Mouse (Mus musculus): Measurements from ENCODE around the gene Smarca2. TPM values are rescaled to one million over a fixed set of nuclear protein-coding genes. Genes with fewer than 3 reads are reported as not detected.
A peak's percentile ranks its signal among the peaks of the same experiment; 100 is the strongest.

The Smarca2 gene
- polyA plus RNA-seq, 1 experiment from 2014 or later: 46.3 TPM

DNA sequence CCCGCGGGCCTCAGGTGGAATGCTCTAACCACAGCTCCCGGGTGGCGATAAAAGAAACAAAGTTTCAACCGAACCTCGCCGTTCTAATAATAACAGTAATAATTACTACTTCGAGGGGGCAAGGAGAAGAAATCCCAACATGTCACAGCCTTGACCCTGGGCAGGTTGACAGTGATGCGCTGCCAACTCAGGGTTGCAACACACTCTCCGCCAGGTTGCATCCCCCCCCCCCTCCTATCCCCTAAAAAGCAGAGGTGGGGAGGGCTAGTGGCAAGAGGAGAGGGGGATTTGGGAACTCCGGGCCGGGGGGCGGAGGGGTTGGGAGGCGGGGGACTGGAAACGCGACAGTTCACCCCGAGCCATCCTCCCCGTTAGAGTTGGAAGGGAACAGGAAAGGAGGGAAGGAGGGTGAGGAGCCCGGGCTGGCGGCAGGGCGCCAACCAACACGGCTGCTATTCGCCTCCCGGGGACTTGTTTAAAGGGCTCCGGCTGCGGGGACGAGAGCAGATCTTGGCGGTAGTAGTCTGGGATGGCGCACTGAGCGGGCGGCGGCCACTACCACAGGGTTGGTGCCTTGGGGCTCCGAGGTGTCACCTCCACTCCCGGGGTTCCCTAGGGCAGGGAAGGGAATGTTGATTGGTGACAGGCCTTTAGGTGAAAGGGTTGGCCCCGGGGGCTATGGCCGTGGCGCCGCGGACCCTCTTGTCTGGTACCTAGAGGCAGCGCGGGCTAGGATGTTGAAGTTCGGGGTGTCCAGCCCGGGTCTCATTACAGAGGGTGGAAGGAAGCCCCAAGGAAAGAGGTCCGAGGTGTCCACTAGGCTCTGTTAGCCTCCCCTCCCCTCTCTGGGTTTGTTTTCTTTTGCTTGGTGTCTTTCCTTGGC lies 829 bp downstream of the Smarca2 start:
- Histone ChIP-seq H3K27ac (ENCODE audit: low read length) (peak overlapping the region; percentile 90), H3K9me3 (ENCODE audit: low read length) (no peaks in the 10 kb centered on the region), H3K9ac (replicated peaks; ENCODE audit: low read depth) (peak overlapping the region; percentile 63), H3K27me3 (replicated peaks; ENCODE audit: insufficient read depth, low read length) (no peaks in the 10 kb centered on the region), H3K4me3 (ENCODE audit: low read depth, low read length) (peak overlapping the region; percentile 64), H3K36me3 (ENCODE audit: insufficient read depth, low read length) (no peaks in the 10 kb centered on the region), H3K4me1 (ENCODE audit: insufficient read depth, low read depth, low read length) (peaks cover 12% of the 10 kb centered on the region; the same call in 1 of the 2 replicates), H3K4me2 (replicated peaks; ENCODE audit: low read depth, low read length) (peak overlapping the region; percentile 95)
- ATAC-seq (no peak), DNase-seq (ENCODE audit: low spot score) (peak; percentile 60)
- under 1% methylated on average over 44 of the region's 44 CpGs for WGBS
- TF ChIP-seq EP300 (IDR thresholded peaks at IDR 0.05) (no peak), CTCF (IDR thresholded peaks at IDR 0.05) (no peak)

DNA sequence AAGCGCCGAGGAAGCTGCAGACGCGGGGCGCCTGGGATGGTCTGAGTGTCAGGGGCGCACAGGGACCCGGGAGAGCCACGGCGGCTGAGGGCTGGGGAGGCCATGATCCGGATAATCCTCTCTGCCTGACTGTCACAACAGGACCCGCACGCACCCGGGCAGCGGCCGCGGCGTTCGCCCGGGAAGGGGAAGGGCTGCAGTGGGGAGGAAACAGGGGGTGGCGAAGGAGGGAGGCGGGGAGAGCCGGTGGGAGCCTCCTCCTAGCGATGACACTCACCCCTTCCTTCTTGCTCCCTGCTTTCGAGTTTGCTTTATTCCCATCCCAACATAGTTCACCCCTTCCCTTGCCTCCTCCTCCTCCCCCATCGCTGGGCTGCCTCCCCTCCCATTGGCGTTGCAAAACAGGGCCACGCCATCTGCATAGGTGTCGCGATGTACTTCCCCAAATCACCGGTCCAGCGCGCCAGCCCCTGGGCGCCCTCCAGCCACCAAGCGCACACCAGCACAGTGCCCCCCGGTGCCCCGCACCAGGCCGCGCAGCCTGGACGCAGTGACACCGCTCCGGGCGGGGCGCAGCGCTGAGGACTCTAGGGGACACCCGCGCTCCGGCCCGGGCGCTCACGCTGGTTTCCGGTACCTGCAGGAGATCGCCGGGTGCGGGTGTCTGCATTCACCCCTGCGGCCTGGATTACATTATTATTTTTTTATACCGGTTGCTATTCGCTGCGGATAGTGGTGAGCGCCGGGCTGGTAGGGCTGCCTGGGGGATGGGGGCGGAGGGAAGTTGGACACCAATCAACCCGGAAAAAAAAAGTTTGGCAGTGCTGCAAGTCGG lies 1.7 kb downstream of the Smarca2 start:
- DNase-seq (ENCODE audit: low spot score) (peak; percentile 86), ATAC-seq (peak; percentile 34)
- under 1% methylated on average over 56 of the region's 63 CpGs for WGBS

DNA sequence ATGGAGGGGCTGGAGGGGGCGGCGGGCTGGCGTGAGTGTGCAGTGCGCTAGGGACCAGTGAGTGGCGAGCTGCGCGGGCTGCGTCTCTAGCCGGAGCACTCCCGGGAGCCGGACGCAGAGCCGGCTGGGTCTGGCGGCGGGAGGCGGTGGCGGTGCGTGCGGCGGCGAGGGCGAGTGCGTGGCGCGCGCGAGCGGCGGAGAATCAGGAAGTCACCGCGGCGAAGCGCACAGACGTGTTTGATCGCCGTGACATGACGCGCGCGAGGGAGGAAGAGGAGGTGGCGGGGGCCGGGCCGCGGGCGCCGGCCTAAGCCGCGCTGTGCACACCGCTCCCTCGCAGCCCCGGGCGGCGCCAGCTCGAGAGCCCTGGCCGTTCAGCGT lies 2.3 kb downstream of the Smarca2 start:
- ATAC-seq (peak; percentile 25), DNase-seq (ENCODE audit: low spot score) (peak; percentile 78)
- WGBS: under 1% methylated on average over 33 of the region's 56 CpGs
- Histone ChIP-seq H3K9me3 (ENCODE audit: low read length) (no peaks in the 10 kb centered on the region), H3K36me3 (ENCODE audit: insufficient read depth, low read length) (no peaks in the 10 kb centered on the region), H3K9ac (replicated peaks; ENCODE audit: low read depth) (peak overlapping the region; percentile 63), H3K4me2 (replicated peaks; ENCODE audit: low read depth, low read length) (peak overlapping the region; percentile 95), H3K27me3 (replicated peaks; ENCODE audit: insufficient read depth, low read length) (no peaks in the 10 kb centered on the region), H3K4me1 (ENCODE audit: insufficient read depth, low read depth, low read length) (peaks cover 12% of the 10 kb centered on the region; the same call in 1 of the 2 replicates), H3K4me3 (ENCODE audit: low read depth, low read length) (peak overlapping the region; percentile 64), H3K27ac (ENCODE audit: low read length) (peak overlapping the region; percentile 90)
- no peak for TF ChIP-seq EP300 (IDR thresholded peaks at IDR 0.05)
- no peak for TF ChIP-seq CTCF (IDR thresholded peaks at IDR 0.05)

More for the DNA sequence above, 1.7 kb downstream of the Smarca2 start:
- Histone ChIP-seq H3K27me3 (replicated peaks; ENCODE audit: insufficient read depth, low read length) (no peaks in the 10 kb centered on the region), H3K27ac (ENCODE audit: low read length) (peak overlapping the region; percentile 90), H3K4me2 (replicated peaks; ENCODE audit: low read depth, low read length) (peak overlapping the region; percentile 95), H3K4me1 (ENCODE audit: insufficient read depth, low read depth, low read length) (peaks cover 12% of the 10 kb centered on the region; the same call in 1 of the 2 replicates), H3K9me3 (ENCODE audit: low read length) (no peaks in the 10 kb centered on the region), H3K4me3 (ENCODE audit: low read depth, low read length) (peak overlapping the region; percentile 64), H3K36me3 (ENCODE audit: insufficient read depth, low read length) (no peaks in the 10 kb centered on the region), H3K9ac (replicated peaks; ENCODE audit: low read depth) (peak overlapping the region; percentile 63)
- TF ChIP-seq CTCF (IDR thresholded peaks at IDR 0.05) (peak; percentile 61), EP300 (IDR thresholded peaks at IDR 0.05) (no peak)

DNA sequence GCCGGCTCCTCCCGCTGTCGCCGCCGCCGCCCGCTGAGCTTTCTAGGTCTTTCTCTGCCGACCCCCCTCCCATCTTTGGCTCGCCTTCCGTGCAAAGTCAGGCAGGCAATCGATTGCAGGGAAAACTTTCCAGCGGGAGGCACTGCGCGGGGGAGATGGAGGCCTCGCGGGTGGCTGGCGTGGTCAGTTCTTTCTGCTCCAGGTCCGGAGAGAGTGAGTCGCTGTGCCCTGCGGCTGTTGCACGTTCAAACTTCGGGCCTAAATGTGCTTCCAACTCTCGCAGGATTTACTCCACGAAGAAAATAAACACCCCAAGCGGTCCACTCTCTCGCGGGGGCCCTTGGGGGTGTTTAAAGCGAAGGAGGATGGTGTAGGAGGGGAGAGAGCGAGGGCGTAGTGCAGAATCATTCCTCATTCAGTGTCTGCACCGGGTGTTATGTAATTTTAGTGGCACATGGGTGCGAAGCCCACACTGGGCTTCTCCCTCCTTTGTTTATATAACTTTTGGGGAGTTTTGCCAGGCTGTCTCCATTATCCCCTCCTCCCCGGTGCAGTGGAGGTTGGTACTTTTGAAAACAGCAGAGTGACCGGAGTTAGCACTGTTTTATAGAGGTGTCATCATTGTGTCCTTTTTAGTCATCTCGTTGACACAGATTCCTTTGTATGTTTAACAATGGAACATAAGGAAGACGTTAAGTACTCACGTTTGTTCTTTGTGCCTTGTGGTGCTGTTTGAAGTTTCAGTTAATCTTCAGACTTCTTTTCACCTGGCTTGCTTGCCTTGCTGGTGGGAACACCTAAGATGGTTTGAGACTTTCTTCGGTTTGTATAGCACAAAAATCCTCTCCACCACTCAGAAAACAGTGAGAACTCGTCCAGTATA lies 2.9 kb downstream of the Smarca2 start:
- Histone ChIP-seq H3K4me3 (ENCODE audit: low read depth, low read length) (peak overlapping the region; percentile 64), H3K4me2 (replicated peaks; ENCODE audit: low read depth, low read length) (peak overlapping the region; percentile 95), H3K27ac (ENCODE audit: low read length) (peak overlapping the region; percentile 90), H3K27me3 (replicated peaks; ENCODE audit: insufficient read depth, low read length) (no peaks in the 10 kb centered on the region), H3K9me3 (ENCODE audit: low read length) (no peaks in the 10 kb centered on the region), H3K9ac (replicated peaks; ENCODE audit: low read depth) (peak overlapping the region; percentile 63), H3K4me1 (ENCODE audit: insufficient read depth, low read depth, low read length) (peaks cover 12% of the 10 kb centered on the region; the same call in 1 of the 2 replicates), H3K36me3 (ENCODE audit: insufficient read depth, low read length) (no peaks in the 10 kb centered on the region)
- peak; percentile 27 for DNase-seq (ENCODE audit: low spot score)
- ATAC-seq: no peak
- TF ChIP-seq CTCF (IDR thresholded peaks at IDR 0.05): peak; percentile 23; the same call in 1 of the 2 replicates
- TF ChIP-seq EP300 (IDR thresholded peaks at IDR 0.05): no peak
- 2% methylated on average over 38 of the region's 39 CpGs for WGBS

DNA sequence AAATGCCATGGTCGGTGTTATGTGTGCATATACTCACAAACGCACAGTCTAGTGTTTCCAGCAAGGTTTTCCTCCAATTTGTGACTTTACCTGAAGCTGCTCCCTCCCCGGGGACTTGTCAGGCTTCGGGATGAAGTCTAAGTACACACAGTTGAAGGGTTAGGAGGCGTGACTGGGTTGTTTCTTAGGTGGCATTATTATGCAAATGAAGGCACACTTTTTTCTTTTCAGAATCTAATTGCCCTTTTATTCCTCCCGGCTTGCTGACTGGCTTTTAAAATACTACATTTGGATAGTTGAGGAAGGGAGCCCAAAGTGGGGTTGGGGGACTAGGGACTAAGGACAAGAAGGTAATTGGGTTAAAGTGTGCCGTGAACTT lies 3.6 kb downstream of the Smarca2 start:
- H3K36me3 ChIP-seq (ENCODE audit: insufficient read depth, low read length): no peaks in the 10 kb centered on the region
- H3K9ac ChIP-seq (replicated peaks; ENCODE audit: low read depth): peak overlapping the region; percentile 63; the same call in 1 of the 2 replicates
- H3K4me3 ChIP-seq (ENCODE audit: low read depth, low read length): peak overlapping the region; percentile 64
- 24% methylated on average over 7 of the region's 7 CpGs for WGBS
- no peaks in the 10 kb centered on the region for H3K9me3 ChIP-seq (ENCODE audit: low read length)
- H3K4me1 ChIP-seq (ENCODE audit: insufficient read depth, low read depth, low read length): peaks cover 12% of the 10 kb centered on the region; the same call in 1 of the 2 replicates
- ATAC-seq: no peak
- no peaks in the 10 kb centered on the region for H3K27me3 ChIP-seq (replicated peaks; ENCODE audit: insufficient read depth, low read length)
- no peak for DNase-seq (ENCODE audit: low spot score)
- no peak overlapping the region for H3K27ac ChIP-seq (ENCODE audit: low read length)
- peak overlapping the region; percentile 95 for H3K4me2 ChIP-seq (replicated peaks; ENCODE audit: low read depth, low read length)
- no peak for TF ChIP-seq CTCF (IDR thresholded peaks at IDR 0.05)
- no peak for TF ChIP-seq EP300 (IDR thresholded peaks at IDR 0.05)
